Mouse (Mus musculus): ENCODE data around the gene Stab1.

DNA sequence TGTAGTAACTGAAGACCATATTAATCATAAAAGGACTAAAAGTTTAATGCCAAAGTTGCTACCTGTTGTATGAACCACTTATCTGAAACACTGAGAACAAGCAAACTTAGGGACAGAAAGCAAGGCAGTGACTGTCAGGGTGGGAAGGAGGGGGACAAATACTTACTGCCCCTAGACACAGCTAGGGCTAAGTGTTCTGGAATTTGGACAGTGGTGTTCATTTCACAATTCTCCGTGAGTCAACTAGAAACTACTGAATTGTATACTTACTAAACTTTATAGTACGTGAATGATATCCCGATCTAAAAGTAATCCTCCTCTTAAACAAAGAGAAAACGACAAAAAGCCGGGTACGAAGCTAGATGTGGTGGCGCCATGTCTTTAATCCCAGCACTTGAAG, 31.2 kb upstream of the Stab1 start:
- TF ChIP-seq CTCF (IDR thresholded peaks at IDR 0.05; ENCODE audit: low read depth) (no peak), EP300 (IDR thresholded peaks at IDR 0.05; ENCODE audit: low read depth) (no peak)

Measured in heart, postnatal 0 days (tissue).